Mouse (Mus musculus) left cerebral cortex, adult 11 months (tissue): ENCODE measurements at regions not wholly inside any gene's neighbourhood (a gene's known extent, or its start where the extent isn't known, plus 50 kb on each side); places are given as distances from the start of the nearest gene placed in this dataset.

Source experiments
- DNase-seq: peaks from one replicate; pipeline ENCODE4 v3.0.0; 2022; ENCODE audit warnings: low spot score

- no peak for DNase-seq
Measured at GRCm38 (mm10) chr14:114863585-114863984, 228.4 kb upstream of the Gpc5 start.

DNA sequence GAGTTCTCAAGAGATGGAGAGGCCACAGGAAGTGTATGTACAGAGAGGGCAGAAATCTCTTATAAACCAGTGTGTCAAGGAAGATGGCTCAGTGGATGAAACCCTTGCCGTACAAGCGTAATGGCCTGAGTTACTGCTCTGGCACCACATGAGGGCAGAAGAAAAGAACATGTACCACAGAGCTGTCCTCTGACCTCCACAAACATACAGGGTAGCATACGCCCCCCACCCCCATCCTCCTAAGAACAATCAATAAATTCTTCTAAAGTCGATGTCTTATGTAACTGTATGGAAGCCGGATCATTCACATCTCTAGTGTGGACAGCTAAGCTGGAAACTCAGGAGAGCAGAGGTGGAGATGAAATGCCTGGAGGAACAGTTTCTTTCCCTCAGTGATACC is 227.9 kb upstream of the Gpc5 start:
- no peak for DNase-seq

DNA sequence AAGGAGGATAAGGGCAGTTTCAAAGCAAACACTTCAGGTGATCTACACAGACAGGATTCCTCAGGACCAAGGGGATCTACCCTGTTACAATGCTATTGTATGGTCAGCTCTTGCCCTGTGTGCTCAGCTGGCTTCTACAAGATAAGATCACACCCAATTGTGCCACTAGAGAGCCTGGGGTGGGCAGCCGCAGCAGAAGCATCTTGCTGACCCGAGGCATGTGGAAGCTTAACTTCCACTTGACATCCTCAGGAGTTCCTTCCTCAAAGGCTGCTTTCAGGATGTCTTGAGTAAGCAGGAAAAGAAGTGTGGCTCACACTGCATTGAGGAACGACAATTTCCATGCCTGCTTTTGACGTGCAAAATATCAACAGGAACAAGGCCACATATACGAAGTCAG is 222.8 kb upstream of the Gpc5 start:
- no peak for DNase-seq

DNA sequence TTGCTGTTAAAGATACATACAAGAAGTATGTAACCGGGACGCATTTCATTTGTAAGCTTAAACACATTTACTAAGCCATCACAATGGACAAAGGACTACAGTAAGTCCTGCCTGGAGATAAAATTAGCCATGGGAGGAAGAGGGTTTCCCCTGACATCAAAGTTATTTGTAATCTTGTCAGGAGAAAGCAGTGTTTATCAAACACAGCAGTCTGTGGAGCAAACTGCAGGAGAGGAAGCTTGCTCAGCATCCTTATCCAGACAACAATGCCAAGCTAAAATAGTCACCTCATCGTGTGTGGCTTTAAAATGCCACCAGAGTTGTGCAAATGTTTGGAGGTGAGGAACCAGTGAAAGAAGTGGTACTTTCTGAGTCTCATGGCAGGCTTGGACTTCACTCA is 216.9 kb upstream of the Gpc5 start:
- no peak for DNase-seq

DNA sequence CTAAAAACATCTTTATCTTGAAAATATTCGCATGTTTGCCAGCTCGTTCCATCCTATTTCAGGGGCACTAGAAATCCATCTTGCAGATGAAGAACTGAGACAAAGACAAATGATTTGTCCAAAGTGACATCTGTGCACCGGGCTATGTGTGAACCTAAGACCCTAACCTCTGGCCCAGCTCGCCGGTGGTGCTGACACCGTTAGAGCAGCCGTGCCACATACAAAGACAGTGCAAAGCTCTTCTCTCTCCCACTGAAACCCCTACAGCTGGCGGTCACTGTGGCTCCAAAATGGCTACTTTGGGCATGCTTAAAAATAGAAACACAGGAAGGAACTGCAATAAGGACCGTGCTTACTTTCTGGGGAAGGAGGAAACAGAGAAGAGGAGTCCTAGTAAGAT is 215.6 kb upstream of the Gpc5 start:
- DNase-seq = no peak

GRCm38 (mm10) chr14:114877477-114877876 is 214.5 kb upstream of the Gpc5 start:
- no peak for DNase-seq

GRCm38 (mm10) chr14:114880291-114880690 is 211.7 kb upstream of the Gpc5 start:
- no peak for DNase-seq

DNA sequence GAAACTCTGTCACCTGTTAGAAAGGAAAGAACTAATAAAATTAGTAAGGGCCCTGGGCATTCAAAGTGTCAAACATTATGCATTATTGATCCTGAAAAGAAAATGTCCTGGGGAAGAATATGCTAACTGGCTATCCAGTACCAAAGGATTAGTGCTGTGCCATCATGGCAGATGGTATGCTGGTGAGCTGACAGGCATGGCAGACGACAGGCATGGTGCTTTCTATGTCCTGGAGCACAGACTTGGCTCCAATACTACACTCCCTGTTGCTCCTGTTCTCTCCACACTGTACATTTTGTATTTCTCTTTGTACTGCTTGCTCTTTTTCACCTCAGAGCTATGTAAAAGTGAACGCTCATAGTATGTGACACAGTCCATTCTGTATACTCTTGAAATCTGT is 187.9 kb upstream of the Gpc5 start:
- no peak for DNase-seq

GRCm38 (mm10) chr14:114912271-114912670 is 179.7 kb upstream of the Gpc5 start:
- no peak for DNase-seq

DNA sequence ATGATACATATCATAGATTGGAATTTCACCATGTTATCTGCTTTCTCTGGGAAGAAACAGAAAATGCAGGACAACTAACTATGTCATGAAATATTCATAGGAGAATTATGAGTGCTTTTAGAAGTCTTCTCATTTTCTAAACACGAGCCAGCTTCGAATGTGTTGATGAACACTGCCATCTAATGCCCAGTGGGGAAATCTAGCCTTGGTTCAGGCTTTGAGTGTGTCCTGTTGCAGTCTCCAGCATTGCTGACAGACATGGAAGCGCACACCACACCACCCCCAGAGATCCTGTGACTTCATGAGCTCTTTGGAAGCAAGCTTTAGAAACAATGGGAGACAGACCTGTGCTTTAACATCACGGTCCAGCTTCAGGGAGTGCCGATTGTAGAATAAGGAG is 178.8 kb upstream of the Gpc5 start:
- DNase-seq = peak; percentile 13

DNA sequence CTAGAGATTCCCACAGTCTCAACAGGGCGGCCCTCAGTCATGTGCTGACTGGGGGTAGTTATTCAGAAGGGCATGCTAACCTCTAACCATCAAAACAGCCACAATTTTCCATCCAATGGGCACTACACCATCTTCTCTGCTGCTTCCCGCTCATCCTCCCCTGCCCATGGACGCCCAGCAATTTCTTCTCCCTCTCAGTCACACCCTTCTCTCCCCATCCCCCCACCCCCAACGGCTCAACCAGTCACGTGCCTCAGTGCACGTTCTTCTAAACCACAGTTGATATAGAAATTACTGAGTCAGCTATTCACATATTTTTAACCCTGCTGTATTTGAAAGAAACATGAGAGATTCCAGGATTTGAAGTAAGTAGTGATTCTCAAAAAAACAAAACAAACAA is 146.3 kb upstream of the Gpc5 start:
- no peak for DNase-seq

- DNase-seq = no peak
Measured at GRCm38 (mm10) chr14:114946321-114946720, 145.7 kb upstream of the Gpc5 start.

GRCm38 (mm10) chr14:114948341-114949155 is 143.5 kb upstream of the Gpc5 start:
- no peak for DNase-seq

DNA sequence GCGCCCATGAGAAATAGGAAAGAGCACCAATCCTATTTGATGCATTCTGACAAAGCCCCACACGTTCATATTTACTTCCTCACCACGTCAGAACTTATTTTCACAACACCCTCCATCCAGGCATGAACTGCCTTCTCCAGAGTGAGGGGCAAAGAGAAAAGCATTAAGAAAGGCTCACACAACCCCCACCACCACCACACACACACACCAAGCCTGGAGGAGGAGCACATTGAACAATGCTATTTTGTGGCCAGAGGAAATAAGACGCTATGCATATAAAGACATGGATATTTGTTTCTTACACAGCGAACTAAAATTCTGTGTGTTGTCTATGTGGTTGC is 142.9 kb upstream of the Gpc5 start:
- DNase-seq = no peak

DNA sequence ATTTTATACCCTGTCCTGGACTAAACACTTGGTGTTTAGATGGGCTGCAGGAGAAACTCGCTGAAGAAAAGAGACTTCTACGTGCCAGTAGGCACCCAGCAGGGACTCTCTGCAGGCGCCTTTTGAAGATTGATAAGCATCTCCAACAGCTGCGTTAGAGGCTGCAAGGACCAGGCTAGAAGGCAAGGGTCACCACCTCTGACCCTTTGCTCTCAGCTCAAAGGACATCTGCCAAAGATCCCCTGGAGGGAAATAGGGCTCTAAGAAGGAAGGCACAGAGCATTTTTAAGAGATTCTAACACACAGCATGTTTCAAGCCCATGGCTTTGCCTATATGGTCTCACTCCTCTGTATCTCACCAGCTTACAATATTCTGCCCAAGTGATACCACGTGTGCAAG is 139.7 kb upstream of the Gpc5 start:
- no peak for DNase-seq

- no peak for DNase-seq
Measured at GRCm38 (mm10) chr14:114953070-114953665, 138.8 kb upstream of the Gpc5 start.

DNA sequence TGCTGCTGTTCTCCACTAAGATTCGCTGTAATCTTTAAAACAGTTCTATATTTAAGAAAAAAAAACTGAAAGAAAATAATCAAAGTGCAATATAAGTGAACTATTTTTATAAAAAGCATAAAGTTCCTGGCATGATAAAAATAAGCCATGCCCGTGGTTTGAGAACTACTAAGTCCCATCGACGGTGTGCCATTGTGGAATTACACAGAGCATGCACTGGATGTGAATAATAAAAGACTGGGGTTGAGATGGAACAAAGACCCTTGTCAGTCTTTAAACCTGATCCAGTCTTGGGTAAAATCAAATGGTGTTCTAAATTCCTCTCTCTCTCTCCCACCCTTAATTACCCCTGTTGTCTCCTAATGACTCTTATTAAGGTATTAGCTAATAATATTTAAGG is 137.7 kb upstream of the Gpc5 start:
- no peak for DNase-seq

DNA sequence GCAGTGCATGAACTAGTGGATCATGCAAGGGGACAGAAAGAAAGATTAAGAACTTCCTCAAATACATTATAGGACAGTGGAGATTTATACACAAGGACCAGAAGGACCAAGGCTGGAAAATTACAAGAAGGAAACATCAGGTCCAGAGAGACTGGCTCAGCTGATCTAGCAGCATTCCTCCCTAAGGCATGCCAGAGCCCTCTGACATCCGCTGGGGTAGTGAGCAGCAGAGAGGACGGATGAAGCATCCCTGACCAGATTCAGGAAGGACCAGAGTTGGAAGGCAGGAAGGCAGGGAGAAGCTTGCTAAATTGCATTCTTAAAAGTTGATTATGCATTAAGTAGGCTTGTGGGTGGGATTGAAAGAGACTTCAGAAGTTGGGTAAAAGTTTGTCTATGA is 136.4 kb upstream of the Gpc5 start:
- no peak for DNase-seq

DNA sequence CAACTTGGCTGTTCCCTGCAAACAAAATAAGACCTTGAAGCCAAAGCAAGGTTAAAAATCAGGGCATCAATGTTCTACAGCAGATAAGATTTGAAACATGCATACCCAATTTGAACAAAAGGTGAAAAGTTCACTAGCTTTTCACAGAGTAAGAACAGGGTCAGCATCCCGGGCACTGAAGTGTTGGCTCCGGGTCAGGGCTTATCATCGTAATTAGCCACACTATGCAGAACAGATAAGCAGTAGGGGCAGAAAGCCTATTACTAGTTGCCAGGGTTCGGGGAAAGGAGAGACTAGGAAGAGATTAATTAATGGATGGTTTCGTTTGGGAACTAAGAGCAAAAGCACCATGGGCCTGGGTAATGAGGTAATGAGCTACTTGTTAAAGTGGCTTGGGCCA is 131.7 kb upstream of the Gpc5 start:
- no peak for DNase-seq

DNA sequence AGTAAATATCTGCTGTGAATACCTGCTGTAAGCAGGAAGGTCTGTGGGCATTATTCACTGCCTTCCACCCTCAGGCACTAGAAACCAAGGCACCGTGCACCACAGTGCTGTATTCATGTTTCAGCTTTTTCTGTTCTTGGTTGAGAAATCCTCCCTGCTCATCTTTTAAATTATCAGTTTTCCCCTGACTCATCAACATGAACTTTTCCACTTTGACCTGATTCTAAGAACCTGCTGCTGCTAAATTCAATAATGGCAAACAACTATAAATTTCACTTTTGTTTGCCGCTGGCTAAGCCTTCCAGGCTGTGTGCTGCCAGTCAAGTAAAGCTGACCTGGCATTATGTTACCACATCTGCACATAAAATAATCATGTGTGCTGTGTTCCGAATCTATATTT is 126.1 kb upstream of the Gpc5 start:
- no peak for DNase-seq

- DNase-seq = no peak
Measured at GRCm38 (mm10) chr14:114969020-114969419, 123.0 kb upstream of the Gpc5 start.

DNA sequence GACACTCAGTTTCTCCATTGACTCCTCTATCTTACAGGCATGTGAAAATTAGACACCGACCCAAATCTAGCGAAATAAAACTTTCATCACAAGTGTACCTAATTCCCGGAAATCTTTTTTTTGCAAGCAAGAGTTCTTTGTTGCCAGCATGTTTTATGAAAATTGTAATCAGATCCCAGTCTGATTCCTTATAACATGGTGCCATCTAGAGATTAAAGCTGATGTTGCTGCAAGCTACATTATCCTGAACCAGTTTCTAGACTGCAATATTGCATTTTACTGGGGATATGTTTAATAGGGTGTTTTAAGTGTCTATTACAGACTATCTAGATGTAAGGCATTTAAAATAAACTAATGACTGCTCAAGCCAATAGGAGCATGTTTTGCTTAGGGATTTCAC is 110.9 kb upstream of the Gpc5 start:
- peak; percentile 4 for DNase-seq

- no peak for DNase-seq
Measured at GRCm38 (mm10) chr14:115003223-115003622, 88.8 kb upstream of the Gpc5 start.

GRCm38 (mm10) chr14:115004733-115005405 is 87.1 kb upstream of the Gpc5 start:
- DNase-seq = no peak
